Mouse (Mus musculus) CD4-positive, CD25-positive, alpha-beta regulatory T cell, adult 2 months (primary cell): Measurements from ENCODE around the gene Ccdc61.
"Not testable (repeated sequence)": the region's sequence is repeated elsewhere in the genome, so short reads cannot be mapped to it uniquely, and the experiment has no call there.

Experiments used
- DNase-seq: peaks from one replicate; pipeline ENCODE4 v3.0.0-alpha.2; 2012; ENCODE audit warnings: low read depth, low spot score

The Ccdc61 gene

DNA sequence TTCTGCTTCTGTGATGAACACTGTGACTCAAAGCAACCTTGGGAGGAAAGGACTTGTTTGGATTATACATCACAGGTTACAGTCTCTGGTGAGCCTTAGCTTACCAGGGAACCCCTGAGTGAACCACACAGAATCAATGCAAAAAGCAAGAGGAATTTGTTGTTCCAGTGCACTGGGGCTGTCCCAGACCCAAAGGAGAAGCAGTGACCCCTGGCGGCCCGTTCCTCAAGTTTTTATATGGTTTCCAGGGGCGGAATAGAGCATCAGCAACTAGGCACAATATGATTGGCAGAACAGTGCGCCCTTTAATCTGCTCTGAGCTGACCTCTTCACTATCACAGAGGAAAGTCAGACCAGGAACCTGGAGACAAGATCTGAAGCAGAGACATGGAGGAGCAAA is 6.0 kb upstream of the Ccdc61 start:
- DNase-seq = peak; percentile 28

GRCm38 (mm10) chr7:18909797-18910196 is 418 bp downstream of the Ccdc61 start:
- DNase-seq = no peak

- DNase-seq = no peak
Measured at GRCm38 (mm10) chr7:18904971-18905370, 5.2 kb downstream of the Ccdc61 start.

DNA sequence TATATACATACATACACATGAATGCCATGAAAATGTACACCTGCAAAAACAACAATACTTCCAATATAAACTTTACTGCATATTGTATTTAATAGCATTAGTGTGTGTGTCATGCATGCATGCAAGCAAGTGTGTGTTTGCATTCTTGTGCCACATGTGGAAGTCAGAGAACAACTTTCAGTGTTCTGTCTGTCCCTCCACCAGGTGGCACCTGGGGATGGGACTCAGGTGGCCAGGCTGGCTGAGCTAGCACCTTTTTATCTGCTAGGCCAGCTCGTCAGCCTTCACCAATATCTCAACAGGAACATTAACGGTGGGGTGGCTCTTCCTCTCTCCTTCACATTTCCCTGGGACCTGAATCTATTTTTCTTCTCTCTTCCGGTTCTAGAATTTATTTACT is 7.7 kb downstream of the Ccdc61 start:
- peak; percentile 13 for DNase-seq

DNA sequence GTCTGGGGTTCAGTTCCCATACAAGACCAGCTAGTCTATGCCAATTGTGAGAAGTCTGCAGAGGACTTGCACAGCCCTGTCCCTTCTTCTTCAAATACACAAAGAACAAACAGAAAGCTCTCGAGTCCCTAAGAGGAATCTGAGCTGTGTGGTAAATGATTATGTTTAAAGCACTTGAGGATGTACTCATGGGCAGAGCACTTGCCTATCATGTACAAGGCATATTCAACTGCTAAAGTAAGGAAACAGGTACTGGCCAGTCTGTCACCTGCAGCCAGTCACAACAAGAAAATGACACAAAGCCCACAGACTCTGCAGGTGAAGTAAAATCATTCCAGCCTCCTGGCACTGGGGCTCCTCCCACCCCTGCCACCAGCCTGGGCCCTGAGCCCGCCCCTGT is 9.7 kb downstream of the Ccdc61 start:
- no peak for DNase-seq

DNA sequence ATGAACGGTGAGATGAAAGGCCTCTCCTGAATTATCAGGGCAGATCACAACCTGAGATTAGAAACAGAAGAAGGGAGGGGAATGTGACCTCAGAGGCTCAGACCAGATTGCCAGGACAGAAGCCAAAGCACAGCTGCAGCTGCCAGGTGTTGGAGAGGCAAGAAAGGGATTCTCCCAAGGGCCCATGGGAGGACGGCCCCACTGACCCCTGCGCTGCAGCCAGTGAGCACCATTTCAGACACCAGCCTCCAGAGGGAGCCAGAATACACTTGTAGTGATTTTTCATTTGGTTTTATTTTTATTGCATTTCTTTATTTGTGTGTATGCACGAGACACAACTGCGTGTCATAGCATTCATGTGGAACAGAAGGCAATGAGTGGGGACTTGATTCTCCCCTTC is 13.7 kb downstream of the Ccdc61 start:
- no peak for DNase-seq

DNA sequence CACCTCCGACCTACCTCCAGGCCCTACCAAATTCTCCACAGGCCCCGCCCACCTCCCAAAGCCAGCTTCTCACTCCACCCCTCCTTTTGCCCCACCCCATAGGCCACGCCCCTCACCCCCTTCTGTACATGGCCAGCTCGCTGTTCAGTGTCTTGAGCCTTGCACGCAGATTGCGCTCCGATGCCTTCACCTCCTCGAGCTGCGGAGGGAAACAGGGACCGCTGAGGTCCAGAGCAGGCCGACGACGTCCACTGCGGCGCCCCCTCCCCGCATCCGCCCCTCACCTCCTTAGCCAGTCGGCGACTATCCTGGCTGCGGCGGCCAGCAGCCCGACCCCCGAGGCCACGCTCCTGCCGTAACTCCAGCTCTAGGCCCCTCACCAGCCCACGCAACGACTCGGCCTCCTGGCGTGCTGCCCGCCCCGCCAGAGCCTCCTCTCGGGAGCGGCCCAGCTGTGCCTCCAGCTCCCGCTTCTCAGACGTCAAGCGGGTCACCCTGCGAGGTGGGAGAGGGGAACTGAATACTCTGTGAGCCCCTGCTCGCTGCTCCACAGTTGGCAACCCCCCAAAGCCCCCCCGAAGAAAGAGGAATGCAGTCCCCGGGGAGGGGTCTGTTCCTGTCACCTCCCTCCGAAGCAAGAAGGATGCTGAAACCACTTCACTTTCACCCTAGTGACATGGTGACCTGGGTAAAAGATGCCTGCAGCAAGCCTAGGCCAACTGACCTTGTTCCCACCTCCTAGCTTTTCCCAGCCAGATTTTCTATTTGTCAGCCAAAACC is 16.4 kb downstream of the Ccdc61 start:
- peak; percentile 65 for DNase-seq

DNA sequence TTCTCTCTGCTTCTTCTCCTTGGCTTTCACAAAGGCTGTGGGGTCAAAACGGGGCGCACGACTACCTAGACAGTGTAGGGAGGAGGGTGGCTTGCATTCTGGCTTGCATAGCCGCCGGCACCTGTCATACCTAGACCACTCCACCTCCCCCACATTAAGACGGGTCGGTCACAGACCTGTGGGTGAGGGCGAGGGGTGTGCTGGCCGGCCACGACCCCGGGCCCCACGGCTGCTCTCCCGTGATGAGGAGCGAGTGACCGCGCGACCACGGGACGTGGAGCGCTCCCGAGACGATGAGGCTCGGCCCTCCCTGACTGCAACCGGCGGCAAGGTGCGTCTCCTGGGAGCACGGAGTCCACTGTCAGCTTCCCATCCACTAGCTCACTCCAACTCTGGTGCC is 17.2 kb downstream of the Ccdc61 start:
- no peak for DNase-seq

DNA sequence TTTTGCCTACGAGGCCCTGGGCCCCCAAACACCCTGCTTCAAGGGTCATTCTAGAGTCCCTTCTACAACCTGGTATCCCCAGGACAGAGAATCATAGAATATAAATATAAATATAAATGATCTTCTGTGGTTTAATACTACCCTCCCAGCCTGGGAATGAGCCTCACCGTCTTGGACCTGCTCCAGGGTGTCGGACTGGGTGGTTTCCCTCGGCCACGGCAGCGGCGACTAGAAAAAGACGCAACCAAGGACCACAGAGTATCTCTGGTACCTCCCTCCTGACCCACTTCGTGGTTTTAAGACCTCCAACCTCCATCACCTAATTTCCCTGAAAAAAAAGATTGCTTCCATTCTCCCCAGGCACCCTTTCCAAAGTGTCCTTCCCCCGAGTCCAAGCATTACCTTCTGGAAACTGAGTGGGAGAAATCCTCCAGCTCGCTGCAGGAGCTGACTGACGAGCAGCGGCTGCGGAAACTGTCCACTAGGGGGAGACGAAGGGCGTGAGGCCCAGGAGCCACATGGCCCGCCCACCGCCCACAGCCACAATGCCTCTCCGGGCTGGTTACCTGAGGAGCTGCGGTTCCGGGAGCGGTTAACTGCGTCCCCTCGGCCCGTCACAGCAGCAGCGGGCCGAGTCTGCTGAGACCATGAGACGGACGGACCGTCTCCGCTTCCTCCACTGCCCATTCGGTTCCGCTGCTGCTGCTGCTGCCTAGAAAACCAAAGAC is 18.2 kb downstream of the Ccdc61 start:
- peak; percentile 93 for DNase-seq

GRCm38 (mm10) chr7:18890848-18891247 is 19.4 kb downstream of the Ccdc61 start:
- no peak for DNase-seq

DNA sequence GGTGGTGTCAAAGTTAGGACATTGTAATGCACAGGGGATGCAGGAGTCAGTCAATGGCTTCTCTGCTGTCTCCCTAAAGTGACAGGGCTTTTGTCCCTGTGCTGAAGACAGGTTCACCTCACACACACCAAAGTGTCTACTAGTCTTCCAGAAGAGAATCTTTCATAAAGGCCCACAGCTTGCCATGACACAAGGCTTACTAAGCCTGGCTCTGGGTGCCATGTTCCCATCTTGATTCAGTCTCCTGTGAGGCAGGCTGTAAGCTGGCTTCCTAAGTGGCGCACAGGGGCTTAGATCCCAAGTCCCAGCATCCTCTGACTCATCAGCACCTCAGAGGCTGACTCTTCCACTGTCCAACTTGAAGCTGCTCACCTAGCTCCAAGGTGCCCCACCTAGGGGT is 23.3 kb downstream of the Ccdc61 start:
- DNase-seq = no peak

- DNase-seq = no peak
Measured at GRCm38 (mm10) chr7:18884745-18885422, 25.3 kb downstream of the Ccdc61 start.

DNA sequence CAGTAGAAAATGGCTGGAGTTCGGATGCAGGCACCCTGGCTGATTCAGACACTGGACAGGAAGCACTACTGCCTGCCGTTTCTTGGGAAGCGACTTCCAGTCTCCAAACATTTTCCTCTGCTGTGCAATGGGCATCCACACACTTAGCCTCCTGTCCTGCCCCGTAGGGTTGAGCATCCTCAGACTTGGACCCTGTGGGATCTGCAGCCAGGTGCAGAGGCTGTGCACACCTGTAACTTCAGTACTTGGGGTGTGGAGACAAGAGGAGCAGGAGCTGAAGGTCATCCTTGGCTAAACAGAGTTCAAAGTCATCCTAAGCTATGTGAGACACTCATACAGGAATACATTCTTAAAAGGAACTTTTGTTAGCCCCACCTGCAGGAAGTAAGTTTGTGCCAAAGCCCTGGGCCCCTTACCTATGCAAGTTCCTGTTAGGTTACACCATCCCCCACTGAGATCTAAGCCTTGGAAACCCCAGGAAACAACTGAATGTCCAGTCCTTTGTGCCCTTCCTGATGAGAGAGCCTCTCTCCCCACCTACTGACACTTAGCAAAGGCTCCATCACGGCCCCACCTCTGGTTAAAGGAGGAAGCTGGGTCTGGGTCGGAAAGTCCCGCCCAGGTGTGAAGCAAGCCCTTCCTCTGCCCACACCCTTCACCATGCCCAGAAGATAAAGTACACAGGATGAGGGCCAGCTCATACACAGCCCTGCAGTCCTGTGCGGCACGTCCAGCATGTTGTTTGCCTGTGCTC is 26.0 kb downstream of the Ccdc61 start:
- peak; percentile 60 for DNase-seq

- no peak for DNase-seq
Measured at GRCm38 (mm10) chr7:18878691-18879090, 31.5 kb downstream of the Ccdc61 start.

DNA sequence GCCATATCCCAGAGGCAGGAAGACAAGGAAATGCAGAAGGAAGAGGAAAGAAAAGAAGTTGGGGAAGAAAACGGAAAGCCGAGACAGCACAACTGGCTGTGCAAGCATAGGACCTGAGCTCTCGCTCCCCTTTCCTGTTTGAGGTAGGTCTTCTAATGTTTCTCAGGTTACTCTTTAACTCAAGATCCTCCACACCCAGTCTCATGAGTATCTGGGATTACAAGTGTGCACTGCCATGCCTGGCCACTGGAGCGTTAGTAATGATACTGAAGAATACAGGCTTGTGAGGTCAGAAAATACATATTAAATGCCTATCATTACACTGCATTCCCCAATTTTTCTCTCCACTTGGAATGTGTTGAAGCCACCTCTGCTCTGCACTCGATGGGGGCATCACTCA is 34.8 kb downstream of the Ccdc61 start:
- DNase-seq = no peak

DNA sequence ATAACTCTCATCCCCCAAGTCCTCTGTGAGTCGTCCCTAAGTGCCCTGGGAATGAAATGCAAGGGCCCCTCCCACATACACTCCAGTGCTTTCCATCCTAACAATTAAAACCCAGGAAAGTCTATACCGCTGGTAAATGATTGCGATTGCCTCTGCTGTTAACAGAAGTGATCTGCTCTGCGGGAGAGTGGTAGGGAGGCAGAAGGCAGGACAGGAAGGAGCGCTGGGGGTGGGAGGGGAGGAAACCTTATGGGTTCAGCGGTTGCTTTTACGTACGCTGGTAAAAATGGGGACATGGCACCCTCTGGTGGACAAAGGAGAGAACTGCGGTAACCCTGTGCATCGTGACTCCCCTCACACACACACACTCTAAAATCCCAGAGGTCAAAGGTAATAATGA is 37.0 kb downstream of the Ccdc61 start:
- peak; percentile 92 for DNase-seq

DNA sequence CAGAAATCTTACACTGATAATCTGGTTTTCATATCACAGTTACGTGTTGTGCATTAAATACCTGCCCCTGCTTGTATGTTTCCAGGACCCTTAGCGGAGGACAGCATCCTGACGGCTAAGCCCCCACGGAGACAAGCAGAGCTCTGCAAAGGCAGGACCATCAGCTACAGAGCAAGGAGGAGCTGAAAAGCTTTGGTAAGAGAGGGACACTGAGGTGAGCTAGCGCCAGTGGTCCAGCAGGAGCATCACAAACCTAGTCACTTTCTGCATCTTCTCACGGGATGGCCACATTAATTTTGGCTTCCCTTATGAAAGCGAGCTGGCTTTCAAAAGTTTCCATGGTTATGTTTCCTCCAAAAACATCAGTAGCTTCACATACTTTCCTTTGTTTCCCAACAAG is 37.4 kb downstream of the Ccdc61 start:
- DNase-seq = no peak

DNA sequence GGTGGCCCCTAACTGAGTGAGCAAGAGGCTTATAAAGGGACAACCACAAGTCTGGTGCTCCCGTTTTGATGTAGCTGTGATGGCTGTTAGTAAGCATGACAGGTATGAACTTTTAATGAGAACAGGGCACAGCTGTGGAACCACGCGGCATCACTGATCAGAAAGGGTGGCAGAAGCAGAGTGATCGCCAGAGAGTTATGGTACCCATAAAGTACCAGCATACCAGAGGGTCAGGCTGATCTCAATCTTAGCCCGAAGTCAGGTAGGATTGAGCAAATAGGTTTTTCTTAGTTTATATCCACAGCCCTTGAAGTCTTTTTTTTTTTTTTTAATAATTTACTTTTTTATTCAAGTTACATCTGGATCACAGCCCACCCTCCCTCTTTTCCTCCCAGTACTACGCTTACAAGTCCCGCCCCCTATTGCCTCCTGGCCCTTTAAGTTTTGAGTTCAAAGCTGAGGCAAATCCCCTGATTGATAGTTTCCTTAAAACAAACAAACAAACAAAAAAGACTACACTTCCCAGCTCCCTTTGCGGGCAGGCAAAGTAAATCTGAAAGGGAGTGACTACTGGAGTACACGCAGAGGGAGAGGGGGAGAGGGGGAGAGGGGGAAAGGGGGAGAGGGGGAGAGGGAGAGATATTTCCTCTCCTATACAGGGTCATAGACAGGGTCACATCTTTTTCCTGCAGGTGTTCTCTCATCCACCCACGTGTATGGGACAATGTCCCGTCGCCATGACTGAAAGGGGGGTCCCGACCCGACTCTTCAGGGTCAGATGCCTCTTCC is 38.0 kb downstream of the Ccdc61 start:
- no peak for DNase-seq

DNA sequence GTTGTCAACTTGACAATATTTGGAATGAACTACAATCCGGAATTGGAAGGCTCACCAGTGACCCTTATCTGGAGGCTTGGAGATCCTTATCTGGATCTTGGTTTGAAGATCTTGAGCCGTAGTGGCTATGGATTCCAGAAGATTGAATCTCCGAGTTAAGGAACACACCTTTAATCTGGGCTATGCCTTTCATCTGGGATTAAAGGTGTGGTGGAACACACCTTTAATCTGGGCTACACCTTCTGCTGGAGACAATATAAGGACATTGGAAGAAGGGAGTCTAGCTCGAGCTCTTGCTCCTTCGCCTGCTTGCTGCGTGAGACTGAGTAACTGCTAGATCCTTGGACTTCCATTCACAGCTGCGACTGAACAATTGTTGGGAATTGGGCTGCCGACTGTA is 39.2 kb downstream of the Ccdc61 start, which contains the start of gene Pglyrp1:
Pglyrp1 (plus strand) TSS at position 301 of the 400 bp plus-strand sequence.
- not testable (repeated sequence) for DNase-seq

- DNase-seq = no peak
Measured at GRCm38 (mm10) chr7:18868491-18868890, 41.7 kb downstream of the Ccdc61 start.

DNA sequence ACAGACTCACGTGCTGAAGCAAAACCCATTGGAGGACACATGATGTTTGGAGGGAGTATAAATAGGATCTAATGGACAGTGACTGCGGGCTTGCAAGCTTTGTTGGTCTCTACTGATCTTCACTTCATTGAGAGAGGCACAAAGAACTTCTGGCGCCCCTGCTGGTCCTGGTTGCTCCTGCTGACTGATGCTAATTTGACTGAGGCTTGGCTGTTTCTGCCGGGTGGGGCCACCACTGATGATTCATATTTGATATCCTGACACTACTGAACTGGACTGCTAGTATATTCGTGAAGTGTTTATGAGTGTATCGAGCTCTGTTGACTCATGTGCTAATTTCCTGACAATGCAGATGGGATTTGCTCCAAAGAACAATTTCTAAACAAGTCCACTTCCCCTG is 47.4 kb downstream of the Ccdc61 start:
- no peak for DNase-seq
